Mouse (Mus musculus) cerebellum, adult 8-10 months (tissue): ENCODE data around the gene Zc3h12b.

Experiments
- DNase-seq: peaks from one replicate; pipeline ENCODE4 v3.0.0; 2022

Gene Zc3h12b

GRCm38 (mm10) chrX:95711227-95712111, at the start of gene Zc3h12b:
Zc3h12b (plus strand) TSS chrX:95711678.
- DNase-seq: peak; percentile 68

GRCm38 (mm10) chrX:95682206-95682605, 29.3 kb upstream of the Zc3h12b start:
- DNase-seq: no peak

DNA sequence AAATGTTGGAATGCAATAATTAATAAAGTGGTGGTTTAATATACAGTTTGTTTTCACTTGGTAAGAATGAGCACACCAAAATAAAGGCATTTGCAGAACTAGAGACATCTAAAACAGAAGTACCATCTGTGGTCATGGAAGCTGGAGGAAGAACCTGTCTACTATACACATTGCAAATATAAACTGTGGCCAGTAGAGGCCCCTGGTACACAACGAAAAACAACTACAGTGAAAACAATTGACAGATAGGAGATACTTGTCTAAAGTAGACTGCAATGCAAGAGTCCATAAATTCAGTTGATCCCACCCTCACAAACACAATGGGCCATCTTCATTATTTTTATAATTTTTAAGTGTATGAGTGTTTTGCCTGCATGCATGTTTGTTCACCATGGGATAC, 24.4 kb upstream of the Zc3h12b start:
- peak; percentile 2 for DNase-seq

DNA sequence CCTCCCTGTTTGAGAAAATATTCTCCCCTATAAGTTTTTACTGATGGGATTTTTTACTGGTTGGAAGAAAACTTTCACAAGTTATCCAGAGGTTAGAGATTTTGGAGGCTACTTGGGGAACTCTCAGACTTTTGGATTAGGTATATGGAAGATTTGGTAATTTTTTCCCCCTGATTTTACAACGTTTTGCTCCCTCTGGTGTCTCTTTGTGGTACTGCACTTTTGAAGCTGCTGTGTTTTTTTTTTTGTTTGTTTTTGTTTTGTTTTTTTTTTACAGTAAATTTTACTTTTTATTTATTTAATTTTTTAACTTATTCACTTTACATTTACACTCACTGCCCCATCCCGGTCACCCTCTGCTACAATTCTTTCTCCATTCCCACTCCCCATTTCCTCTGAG, 26.8 kb downstream of the Zc3h12b start:
- peak; percentile 11 for DNase-seq

DNA sequence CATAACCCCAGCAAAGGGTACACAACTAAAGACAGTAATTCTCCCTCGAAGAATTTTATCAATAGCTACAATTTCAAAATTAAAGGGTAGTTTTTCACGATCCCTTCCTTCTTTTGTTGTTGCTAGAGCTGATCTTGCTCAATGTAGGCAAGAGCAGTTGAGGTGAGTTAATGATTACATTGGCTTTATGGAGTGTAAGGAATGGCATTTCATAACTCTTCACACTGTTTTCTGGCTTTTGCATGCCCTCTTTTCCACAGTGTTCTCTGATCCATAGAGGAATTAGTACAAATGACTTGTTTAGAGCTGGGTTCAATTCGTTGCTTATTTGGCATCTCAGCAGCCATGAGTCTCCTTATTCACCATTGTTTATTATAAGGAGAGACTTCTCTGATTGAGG, 84.4 kb downstream of the Zc3h12b start:
- no peak for DNase-seq

DNA sequence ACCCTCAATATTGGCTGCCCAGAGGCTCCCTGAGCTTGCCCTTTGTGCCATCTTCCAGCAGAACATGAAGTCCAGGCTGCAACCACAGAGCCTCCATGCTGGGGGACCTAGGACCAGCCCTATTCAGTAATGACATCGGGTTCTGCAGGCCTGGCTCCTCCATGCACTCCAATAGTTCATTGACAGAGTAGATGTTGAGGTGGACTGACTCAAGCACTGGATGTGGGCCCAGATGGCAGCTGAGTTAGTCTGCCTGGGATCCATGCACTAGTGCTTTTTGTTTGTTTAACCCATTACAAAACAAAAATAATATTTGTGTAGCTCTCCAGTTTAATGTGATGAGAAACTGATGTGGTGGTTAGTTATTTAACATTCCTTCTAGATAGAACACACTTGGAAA, 90.3 kb downstream of the Zc3h12b start:
- no peak for DNase-seq

DNA sequence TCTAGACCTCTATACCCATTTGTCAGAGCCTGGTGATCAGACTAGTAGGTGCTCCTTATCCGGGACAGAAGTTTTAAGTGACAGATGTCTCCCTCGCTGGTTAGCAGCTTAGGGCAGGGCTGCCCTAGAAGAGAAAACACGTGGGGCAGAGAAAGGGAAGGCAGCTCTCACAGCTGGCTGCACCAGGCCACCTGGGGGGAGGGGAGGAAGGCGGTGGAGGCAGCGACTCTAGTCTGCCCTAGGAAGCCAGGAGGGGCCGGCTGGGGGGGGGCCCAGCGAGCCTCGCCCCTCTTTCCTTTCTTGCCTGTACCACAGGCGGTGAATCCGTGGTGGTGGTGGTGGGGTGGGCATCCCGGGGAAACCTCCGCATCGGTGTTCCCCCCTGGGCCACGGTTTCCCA, 141.3 kb downstream of the Zc3h12b start:
- DNase-seq: no peak

GRCm38 (mm10) chrX:95881111-95881510, 169.6 kb downstream of the Zc3h12b start:
- no peak for DNase-seq

GRCm38 (mm10) chrX:95902716-95903115, 191.2 kb downstream of the Zc3h12b start:
- no peak for DNase-seq

DNA sequence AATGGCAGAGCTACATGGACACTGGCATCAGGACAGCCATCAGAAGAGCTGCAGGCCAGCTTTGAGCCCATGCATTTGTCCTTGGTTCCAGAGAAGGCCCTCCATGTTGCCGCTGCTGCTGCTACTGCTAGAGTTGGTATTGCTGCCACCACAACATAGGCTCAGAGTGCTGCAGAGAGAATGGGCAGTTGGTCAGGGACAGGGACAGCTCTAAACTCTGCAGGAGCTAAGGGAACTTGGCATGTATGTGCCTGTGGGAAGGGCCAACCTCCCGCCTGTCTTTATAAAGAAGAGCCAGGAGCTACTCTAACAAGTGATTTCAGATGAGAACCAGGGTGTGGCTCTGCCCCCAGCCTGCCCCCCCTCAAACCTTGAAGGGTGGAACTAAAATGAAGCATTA, 224.0 kb downstream of the Zc3h12b start:
- peak; percentile 20 for DNase-seq

- no peak for DNase-seq
Measured at GRCm38 (mm10) chrX:95945496-95945895, 234.0 kb downstream of the Zc3h12b start.

- no peak for DNase-seq
Measured at GRCm38 (mm10) chrX:95948135-95948534, 236.7 kb downstream of the Zc3h12b start.

DNA sequence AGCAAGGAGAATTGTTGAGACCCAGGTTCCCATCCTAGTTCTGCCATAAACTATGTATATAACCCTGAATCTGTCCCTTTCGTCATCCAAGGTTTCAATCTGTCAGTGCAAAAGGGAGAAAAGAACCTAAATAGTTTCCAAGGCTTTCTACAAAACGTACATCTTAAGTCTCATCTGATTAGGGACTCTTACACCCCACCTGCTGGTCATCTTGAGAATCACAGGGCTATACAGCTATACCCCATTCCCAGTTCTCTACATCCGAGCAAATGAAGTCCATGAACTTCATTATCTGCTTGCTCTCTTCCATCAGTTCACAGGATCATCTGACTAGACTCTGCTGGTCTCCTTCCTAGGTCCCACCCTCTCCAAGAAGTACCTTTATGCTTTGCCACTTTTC, 239.3 kb downstream of the Zc3h12b start:
- peak; percentile 36 for DNase-seq

DNA sequence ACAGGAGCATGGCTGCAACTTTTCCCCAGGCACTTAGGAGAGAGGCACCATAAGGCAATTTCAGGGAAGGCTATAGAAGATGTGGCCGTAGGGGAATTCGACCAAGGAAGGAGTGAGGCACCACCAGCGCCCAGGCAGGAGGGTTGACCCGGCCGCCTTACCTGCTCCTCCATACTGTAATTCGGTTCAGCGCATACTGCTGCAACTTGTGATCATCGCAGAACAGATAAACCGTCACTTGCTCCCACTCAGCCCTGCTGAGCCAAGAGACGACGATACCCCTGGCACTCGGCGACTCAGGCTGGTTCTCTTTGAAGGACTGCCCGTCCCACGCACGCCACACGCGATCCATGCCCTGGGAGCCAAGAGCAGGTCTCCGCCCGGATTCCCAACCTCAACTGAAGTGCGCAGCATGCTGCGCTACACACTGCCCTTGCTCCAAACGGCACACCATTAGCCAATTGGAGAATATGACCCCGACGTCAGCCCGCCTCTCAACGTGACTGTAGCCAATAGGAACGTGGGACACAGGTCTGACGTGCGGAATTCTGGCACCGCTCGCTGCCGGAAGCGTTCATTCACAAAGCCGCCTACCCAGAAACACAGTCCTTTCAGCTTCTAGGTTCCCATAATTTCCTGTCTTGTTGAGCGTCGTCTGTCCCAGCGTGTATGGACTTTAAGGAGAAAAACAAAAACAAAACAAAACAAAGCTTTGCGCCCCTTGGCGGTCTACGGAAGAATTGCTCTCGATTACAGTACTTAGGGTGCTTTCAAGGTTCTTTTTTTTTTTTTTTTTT, 245.2 kb downstream of the Zc3h12b start, which contains the start of gene Las1l:
TSS of gene Las1l (minus strand) at position 466 of the 797 bp plus-strand sequence.
- DNase-seq: peak; percentile 84

DNA sequence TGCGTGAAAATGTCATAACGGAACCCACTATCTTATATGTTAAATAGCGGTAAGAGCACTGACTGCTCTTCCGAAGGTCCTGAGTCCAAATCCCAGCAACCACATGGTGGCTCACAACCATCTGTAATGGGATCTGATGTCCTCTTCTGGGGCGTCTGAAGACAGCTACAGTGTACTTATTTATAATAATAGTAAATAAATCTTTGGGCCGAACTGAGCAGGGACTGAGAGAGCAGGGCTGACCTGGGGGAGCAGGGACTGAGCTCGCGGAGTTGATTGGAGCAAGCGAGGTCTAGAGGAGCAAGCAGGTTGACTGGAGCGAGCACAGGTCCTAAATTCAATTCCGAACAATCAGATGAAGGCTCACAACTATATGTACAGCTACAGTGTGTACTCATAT, 246.0 kb downstream of the Zc3h12b start:
- DNase-seq: peak; percentile 17

DNA sequence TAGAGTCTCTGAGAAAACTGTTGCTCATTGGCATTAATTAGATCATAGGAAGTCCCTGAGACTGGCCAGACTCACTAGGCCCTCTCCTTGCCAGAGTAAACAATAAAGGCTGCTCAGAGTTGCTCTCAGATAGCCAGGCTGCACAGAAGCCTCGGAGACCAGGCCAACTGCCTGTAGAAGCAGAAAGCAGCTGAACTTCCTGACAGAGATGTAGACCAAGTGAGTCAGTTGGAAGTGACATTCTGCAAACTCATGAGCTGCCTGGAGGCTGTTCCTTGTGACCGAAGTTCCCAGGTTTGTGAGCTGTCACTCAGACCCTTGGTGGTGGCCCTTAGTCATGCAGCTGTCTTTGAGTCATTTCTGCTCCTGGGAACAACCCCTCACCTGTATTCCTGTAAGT, 251.9 kb downstream of the Zc3h12b start:
- no peak for DNase-seq

DNA sequence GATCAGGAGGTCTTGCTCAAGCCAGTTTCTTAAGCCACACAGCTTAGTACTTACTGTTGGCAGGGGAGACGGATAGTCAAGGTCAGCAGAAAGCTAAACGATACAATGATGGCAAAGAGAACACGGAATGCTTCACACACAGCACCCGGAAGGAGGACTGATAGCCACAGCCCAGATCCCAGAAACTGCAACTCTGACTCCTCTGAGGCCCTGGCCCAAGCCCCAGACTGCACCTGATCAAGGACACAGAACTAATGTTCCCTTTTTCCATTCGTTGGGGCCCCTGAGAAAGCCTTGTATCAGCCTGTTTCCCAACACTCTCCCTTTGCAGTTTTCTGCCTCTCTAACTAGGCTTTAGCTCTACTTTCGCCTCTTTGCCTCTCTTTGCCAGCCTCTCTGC, 253.6 kb downstream of the Zc3h12b start:
- no peak for DNase-seq

DNA sequence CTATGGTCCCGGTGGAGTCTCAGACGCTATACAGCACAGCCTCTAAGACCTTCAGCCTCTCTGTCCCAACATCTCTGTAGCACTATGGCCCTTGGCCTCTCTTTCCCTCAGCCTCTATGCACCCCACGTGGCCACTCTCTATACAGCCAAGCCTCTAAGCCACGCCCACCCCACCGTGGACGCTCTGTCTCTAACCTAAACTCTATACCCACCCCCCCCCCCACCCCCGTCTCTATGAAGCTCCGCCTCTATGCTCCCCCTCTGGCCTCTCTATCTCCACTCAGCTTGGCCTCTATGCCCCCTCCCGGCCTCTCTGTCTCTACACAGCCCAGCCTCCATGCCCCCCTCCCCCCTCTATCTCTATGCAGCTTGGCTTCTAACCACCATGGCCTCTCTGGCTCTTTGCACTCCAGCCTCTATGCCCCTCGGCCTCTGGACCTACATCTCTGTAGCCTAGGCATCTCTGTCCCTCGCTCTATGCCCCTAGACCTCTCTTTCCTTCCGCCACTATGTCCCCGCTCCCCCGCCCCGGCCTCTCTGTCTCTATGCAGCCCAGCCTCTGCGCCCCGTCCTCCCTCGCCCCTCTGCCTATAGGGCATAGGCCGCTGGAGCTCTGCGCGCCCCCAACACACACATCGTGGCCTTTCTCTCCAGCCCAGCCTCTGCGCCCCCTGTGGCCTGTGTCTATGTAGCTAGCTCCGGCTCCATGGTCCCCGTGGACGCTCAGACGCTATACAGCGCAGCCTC, 256.5 kb downstream of the Zc3h12b start:
- peak; percentile 73 for DNase-seq

GRCm38 (mm10) chrX:95968594-95968965, 257.1 kb downstream of the Zc3h12b start:
- DNase-seq: peak; percentile 73

GRCm38 (mm10) chrX:95969116-95969515, 257.6 kb downstream of the Zc3h12b start:
- DNase-seq: no peak

GRCm38 (mm10) chrX:95969936-95970335, 258.5 kb downstream of the Zc3h12b start:
- DNase-seq: no peak
